Mouse (Mus musculus) kidney, adult 11 months (tissue): ENCODE data around the gene Impdh1.

Experiments
- DNase-seq: peaks from one replicate; pipeline ENCODE4 v3.0.0; 2022

Gene Impdh1

DNA sequence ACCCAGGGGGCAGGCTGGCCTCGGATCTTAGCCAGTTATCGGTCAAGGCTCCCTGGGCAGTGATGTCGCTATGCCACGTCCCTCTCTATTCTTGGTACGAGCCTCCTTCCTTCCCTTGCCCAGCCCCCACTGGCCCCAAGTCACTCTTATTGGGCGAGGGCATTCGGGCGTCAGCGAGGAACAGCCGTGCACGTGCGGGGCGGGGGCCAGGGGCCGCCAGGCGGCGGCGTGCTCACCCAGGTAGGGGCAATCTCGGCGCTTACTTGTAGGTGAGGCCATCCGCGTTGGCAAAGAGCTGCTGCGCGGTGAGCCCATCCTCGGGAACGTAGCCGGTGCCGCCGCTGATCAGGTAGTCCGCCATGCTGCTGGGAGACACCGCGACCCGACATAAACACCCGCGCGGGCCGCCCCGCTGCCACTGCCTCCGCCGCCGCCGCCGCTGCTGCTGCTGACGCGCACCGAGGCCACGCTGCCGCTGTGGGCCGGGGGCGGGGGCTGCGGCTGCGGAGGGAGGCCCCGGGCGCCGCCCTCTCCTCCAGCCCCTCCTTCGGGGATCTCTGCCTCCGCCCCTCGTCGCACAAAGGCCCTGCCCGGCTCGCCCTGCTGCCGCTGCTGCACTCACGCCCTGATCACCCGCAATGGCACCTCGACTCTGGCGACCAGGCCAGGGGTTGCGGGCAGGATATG lies 4.2 kb downstream of the Impdh1 start:
- DNase-seq = peak; percentile 67

DNA sequence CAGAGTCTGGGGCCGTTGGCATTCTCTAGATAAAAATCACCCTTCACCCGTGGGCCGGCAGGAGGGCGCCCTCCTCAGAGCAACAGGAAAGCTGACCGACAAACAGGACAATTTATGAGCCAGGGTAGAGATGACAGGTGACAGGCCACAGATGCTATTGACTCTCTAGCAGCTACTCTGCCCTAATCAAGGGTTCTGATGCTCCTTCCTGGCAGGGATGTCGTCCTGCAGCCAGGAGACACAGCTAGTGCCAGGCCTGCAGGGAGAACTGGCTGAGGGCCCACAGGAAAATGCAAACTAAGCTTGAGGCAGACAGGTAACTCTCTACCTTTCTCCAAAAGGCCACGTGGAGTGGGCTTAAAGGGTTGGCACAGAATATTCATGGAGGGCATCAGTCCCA lies 5.0 kb downstream of the Impdh1 start:
- no peak for DNase-seq

DNA sequence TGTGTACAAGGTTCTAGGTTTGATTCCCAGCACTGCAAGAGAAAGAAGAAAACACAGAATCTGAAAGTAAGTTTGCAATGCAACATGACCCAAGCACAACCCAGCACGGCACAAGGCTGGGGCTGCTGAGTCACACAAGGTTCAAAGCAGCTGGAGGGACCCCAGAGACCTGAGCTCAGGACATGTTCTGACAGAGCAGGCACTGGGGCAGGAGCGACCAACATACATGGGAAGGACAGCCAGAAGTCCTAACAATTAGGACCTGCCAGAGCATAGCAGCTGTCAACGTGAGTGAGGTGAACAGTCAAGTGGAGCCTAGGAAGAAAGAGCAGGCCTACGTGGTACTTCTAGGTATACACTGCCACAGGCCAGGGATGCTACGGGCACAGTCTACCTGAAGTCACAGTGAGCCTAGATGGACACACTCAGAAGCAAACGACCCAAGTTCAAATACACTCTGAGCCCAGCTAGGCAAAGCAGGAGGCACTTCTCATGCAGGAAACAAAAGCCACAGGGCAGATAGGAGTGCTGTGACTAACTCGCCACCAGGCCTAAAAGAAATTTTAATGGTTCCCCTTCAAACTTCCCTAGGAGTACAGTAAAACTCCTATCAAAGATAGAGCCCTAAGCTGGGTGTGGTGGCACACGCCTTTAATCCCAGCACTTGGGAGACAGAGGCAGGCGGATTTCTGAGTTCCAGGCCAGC lies 5.8 kb downstream of the Impdh1 start:
- no peak for DNase-seq

DNA sequence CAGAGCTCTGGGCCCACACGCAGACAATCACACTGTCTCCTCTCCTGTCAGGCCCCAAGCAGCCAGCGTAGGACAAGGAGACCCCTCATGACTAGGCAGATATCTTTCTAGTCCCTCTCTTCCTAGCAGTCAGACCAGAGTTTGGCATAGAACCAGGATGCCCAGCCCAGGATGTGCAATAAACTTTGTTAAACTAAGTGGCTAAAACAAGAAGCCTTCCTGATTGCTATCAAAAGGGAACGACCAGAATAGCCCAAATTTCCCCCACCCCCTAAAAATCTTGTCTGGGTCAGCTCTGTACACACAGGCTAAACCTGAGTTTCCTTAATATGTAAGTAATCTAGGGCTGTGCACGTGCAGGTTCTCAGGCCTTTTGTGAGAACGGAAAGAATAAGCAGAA lies 8.0 kb downstream of the Impdh1 start:
- no peak for DNase-seq

DNA sequence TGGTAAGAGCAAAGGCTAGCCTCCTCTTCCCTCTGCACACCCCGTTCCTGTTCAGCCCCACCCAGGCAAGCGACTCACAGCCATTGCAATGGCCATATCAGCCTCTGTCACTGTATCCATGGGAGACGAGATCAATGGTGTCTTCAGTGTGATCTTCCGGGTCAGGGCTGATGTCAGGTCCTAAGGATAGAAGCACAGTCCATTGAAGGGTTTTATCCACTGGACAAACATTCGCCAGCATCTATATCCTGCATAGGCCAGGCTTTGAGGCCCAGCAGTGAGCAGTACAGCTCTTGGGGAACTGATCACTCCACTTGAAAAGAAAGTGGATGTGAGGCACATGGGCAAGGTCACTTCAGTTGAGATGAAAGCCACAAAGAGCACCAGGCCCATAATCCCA lies 9.1 kb downstream of the Impdh1 start:
- no peak for DNase-seq

DNA sequence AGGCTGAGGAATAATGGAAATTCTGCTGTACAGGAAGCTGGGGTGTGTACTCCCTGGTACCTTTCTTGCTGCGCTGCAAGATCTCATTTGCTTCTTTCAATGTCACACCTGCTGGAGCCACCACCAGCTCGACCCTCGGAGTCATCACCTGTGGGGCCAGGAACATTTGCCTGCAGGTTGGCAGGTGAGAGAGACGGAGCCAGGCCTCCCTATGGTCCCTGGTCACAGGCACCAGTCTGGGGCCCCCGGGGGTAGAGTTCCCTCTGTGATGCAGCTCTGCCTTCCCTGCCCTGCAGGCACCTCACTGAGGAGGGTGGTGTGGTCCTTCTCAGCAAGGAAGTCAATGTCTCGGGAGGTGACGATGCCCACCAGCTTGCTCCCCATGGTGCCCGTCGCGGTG lies 10.2 kb downstream of the Impdh1 start:
- DNase-seq = no peak

DNA sequence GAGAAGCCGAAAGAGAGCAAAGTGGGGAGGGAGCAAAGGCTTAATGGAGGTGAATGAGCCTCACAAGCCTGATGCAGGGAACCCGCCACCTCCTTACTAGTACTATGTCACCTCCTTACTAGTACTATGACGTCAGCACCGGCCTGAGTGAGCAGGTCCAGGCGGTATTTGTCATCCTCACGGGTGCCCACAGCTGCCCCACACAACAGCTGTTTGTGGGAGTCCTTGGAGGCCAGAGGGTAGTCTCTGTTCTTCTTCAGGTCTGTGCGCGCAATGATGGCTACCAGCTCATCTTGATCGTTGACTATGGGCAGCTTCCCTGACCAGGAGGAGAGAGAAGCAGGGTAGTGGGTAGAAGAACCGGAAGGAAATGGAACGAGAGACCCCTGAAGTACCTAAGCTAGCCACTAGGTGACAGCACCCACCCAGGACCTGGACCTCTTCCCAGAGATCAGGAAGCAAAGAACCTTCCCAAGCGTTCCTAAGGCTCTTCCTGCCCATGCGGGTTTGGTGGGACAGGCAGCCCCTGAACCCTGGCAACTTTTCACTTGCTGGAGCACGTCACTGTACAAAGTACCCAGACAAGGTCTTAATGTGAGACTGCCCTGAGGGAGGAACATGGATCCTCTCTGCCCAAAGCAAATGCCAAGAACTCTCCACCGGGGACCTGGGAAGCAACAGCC lies 11.1 kb downstream of the Impdh1 start:
- peak; percentile 41 for DNase-seq

DNA sequence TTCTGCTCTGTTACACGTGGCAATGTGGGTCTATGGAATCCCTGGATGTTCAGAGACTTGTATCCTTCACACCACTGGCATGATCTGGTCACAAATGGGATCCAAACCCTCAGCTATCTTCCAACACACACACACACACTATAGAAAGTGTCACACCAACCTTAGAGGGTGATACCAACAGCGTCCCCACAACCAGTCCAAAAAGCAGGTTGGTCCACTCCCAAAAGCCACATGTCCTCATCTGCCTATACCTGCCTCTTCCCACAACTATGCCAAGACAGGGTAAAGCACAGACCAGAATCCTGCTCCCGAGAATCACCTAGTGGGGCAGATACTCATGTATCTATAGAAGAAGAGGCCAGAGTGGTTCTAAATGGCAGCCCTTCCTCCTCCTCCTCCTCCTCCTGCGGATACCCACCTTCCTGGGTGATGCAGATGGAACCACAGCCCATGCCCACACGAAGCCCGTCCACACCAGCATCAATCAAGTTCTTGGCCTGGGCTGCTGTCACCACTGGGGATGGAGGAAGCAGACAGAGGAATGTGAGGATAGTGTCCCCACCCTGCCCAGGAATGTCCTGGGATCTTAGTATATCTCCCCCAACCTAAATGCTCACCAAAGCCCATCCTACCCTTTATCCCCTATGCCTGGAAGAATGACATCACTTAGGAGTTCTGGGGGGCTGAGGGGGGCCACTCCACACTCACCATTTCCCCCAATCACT lies 12.1 kb downstream of the Impdh1 start:
- DNase-seq = no peak

DNA sequence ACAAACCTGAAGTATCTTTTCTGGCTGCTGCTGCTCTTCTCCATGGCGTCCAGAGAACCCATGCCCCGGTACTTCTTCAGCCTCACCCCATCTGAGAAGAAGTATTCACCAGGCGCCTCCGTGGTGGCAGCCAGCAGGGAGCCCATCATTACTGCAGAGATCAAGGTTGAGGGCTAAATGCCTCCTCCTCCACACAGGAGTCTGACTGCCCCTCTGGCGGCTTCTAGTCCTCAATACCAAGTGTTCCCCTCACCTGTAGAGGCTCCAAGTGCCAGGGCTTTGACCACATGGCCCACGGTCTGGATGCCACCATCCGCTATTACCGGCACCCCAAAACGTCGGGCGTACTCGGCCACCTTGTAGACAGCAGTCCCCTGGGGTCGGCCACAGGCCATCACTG lies 13.1 kb downstream of the Impdh1 start:
- no peak for DNase-seq

DNA sequence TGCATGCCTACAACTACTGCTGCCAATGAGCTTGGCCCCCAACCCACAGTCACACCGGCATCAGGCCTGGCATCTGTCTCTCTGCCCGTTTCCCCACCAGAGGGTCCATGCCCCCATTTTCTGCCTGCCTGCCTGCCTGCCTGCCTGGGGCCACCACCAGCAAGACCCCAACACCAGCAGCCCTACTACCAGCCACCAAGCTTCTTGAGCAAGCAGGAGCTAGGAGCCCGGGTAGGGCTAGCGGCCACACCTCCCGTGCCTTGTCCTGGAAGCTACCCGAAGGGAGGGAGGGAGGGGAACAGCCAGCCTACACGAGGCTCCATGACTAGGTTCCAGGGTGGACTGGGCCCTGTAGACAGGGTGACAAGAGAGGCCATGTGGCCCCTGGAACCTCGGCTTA lies 14.2 kb downstream of the Impdh1 start:
- DNase-seq = no peak

DNA sequence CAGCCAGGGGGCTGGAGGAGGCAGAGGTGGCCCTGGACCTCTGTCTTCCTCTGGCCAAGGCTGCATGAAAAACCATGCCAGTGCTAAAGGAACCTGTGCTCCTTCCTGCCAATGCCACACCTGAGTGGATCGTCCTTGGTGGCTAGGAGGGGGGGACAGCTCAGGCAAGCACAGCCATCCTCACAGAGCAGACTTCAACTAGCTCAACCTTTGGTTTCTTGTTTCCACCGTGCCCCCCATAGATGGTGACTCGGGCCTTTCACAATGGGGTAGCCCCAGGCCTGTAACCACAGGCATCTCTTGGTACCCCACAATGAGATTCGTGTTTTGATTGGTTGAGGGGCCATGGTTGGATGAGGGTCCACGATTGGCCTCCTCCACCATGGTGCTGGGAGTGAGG lies 14.8 kb downstream of the Impdh1 start:
- DNase-seq = no peak

DNA sequence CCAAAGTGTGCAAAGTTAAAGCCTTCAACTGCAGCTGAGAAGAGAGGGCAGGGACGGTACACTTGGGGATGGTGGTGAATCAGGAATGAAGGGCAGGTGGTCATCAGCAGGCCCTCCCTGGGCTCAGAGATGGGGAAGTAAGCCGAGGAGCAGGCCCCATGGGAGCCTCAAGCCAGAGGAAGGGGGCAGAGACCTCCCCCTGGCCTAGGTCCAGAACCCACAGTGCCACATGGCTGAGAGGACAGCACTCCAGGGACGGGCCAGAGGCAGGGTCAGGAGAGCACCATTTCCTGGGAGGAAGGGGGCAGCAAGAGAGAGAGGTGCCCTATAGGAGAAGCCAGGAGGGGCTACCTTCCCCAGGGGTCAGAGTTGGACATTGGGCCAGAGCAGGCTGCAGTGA lies 15.7 kb downstream of the Impdh1 start:
- DNase-seq = no peak

DNA sequence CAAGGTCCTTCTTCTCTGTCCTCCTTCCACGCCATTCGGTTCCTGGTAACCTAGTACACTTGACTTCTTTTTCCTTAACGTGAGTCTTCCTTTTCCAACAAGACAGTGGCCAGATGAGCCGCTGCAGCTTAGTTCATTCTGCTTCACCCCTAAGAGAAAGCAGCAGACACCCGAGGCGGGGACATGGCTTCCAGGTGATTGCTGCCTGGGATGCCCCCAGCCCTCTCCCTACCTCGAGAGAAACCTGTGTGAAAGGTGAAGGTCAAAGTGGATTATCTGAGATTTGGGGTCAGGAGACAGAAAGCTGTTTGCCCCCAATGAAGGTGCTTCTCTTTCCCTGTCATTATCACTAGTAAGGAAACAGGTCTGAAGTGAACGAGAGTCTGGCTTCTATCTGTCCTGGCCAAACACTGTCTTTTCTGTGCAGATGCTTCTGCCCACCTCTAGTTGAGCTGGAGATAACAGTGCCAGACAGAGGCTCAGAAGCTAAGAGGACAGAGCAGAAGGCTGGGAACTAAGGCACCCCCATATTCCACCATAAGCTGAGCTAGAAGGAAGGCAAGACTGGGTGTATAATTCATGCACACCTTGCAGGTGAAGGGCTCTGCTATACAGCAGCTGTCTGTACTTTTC lies 16.8 kb downstream of the Impdh1 start:
- DNase-seq = no peak

DNA sequence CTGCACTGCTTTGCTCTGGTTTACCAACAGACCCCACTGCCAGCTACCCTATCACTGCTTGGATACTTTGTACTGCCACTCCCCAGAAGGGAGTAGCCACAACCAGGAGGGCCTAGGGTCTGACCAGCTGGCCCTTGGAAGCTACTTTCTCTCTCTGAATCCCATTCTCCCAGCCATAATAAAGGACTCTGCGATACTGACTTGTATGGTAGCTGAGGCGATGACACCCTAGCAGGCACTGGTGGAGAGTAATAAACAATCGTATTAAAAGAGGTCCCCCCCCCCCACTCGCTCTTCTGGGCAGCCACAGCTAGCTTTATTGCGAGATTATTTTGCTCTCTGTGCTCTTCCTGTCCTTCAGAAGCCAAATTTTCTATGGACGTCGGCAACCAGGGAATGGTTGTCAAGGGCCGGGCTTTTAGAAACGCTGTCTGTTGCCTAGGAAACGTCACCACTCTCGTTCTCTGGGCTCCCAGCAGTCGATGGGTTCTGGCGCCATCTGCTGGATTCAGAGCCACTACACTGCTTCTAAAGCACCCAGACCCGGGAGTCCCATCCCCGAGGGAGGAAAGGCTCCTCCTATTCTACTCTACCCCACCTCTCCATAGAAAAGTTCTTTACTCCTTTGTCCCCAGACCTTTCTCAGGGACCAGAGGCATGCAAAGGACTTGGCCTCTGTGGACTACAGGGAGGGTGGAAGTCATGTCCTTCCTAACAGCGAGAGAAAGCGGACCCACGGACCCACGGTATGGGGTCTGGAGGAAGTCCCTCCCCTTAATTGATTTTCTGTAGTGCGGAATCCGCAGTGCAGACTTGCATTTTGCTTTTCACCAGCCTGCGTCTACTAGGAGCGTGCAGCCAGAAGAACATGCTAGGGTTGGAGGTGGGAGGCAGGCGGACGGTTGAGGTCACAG lies 17.6 kb downstream of the Impdh1 start:
- peak; percentile 83 for DNase-seq

DNA sequence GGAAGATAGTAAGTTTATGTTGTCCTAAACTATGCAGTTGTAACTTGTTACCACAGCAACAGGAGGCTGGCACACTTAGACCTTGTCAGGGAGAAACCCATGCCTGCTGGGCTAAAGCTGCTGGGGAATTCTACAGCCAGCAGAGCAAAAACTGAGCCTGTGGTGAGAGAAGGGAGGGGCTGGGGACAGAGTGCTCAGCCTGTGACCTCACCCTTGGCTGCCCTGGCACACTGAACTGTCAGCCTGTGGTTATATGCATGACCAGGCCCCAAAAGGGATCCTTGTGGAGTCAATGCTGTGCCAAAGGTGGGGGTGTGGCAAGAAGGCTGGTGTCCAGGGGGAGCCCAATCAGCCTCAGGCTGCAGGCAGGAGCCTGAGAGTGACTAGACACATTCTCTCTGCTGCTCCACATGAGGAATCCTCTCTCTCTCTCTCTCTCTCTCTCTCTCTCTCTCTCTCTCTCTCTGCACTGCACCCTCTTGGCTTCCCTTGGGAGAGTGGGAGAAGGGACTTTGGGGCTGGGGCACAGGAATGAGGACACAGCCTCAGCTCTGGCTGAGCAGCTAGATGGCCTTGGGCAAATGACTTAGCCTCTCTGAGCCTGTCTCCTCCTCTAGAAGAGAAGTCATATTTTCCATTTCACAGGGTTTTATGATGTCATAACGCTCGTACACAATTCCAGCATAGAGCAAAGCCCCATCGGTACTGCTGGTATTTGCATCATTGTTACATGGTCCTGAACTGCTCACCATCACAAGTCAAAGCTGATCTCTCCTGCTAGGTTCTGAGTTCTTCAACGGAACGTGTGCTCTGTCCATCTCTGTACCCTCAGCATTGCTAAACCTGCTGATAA lies 20.1 kb downstream of the Impdh1 start:
- DNase-seq = peak; percentile 50

DNA sequence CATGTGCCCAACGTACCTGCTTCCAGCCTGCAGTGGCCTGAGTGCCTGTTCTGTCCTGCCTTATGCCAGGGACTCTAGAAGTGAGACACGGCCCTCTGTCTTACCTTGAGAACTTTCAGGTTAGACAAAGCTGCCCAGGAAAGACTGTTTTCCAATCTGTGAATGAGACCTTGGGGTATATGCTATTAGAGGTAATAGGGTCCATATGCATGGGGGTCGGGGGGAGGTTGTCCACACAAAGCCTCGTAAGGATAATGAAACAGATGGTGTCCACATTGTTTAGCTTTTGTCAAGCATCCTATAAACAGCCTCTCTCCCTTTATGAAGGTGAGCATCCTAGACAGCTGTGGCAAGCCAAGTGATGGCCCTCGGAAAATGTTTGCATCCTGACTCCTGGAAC lies 21.0 kb downstream of the Impdh1 start:
- peak; percentile 0 for DNase-seq

DNA sequence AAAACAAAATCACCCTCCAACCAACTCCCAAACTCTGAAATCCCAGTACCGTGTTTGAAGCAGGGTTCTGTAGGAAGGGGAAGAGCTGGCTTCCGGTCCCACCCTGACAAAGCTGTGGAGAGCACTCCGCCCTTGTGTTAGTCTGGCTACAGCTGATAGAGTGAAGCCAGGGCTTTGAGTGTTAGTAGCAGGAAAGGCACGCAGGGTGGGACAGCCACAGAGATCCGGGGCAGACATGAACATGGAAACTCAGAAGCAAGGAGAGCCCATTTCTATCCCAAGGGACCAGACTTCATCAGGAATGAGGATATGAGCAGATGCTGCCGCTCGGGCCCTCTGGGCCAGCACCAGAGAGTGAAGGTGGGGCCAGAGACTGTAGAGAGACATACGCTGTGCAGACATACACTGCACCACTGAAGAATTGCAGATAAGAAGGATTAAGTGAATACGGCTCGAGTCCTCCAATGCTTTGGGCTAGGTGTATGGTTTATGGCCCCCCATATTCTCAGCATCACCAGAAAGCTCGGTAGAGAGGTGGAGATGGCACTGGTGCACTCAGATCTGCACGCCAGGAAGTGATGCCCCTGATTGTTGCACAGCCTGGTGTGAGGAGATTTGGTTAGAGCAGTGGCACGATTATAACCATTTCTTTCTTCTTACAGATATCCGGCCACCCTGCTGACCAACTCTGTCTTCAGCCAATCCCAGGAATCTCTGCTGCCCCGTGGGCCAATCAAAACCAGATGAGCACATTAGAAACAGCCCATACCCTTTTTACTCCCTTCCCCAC lies 22.0 kb downstream of the Impdh1 start:
- peak; percentile 50 for DNase-seq

DNA sequence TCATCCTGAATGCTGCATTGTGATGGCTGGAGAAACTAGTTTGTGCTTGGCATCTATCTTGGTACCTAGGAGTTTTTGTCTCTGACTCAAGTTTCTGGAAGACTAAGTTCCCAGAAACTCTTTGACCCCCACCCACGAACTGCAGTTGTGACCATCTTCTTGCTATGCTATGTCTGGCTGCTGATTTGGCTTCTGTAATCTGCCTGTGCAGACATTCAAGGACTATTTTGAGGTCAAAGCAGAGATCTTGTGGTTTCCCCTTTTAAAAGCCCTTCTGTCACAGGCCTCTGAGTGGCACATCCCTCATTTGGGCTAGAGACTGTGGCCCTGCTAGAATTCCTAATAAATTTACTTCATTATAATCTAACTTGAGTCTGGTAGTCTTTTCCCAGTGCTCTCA lies 28.2 kb downstream of the Impdh1 start:
- DNase-seq = no peak

DNA sequence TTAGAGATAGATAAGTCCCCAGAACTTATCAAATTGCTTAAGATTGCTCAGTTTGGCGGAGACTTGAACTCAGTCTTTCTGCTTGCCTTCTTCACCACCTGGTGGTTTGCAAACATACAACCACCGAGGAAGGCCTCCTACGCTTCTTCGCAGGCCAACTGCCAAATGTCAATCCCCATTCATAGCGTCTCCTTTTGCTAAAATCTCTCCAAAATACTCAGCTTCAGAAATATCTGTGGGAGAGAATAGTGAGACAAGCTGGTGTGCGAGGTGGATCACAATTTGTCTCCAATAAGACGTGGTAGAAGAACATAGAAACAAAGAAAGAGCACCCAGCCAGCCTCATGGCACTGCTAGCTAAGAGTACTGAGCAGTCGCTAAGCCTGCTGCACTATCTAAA lies 36.3 kb downstream of the Impdh1 start:
- DNase-seq = no peak
